Mouse (Mus musculus) B cell, adult 2 months (primary cell): ENCODE data around the gene Col1a1.
"Not testable (repeated sequence)": the region's sequence is repeated elsewhere in the genome, so short reads cannot be mapped to it uniquely, and the experiment has no call there.

ENCODE experiments used
- DNase-seq, 2 experiments: peaks; one replicate each; pipeline ENCODE4 v3.0.0; 2022

The Col1a1 gene

DNA sequence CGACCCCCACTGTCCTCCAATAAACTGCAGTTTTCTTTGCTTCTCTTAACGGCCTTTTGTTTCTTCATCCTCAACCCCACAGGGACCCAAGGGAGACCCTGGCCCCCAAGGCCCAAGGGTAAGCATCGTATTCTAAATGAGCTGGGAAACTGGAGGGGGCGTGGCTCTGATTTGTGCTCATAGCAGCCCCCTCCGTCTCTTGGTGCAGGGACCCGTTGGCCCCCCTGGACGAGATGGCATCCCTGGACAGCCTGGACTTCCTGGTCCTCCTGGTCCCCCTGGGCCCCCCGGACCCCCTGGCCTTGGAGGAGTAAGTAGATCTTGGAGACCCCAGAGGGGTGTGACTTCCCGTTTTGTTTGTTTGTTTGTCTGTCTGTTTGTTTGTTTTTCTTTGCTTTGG, 2.3 kb downstream of the Col1a1 start:
- DNase-seq, result peak in 1 of 2 experiments; percentile 2

DNA sequence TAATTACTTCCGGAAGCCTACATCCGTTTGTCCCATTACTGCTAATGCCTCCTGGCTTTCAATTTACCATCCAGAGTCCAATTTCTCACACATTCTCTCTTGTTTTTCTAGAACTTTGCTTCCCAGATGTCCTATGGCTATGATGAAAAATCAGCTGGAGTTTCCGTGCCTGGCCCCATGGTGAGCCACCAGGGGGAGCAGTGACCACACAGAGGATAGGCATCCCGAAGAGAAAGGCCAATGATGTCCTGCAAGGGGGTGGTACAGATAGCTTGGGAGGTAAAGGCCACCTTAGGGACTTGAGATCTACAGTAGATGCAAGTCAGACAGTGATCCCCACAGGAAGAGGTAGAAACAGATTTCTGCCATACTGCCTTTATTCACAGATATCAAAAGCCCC, 3.3 kb downstream of the Col1a1 start:
- DNase-seq, result peak; percentile 73 to 76

DNA sequence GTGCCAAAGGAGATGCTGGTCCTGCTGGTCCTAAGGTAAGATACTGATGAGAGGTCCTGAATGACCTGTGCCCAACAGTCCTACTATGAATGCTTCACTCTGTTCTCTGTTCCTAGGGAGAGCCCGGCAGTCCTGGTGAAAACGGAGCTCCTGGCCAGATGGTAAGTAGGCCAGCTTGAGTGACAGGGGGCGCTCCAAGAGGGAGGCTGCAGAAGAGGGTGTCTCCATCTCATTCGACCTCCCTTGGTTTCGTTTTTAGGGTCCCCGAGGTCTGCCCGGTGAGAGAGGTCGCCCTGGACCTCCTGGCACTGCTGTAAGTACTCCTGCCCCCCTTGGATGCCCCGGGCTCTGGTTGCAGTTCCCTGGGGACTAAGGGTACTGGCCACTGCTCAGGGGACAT, 5.1 kb downstream of the Col1a1 start:
- no peak for DNase-seq

DNA sequence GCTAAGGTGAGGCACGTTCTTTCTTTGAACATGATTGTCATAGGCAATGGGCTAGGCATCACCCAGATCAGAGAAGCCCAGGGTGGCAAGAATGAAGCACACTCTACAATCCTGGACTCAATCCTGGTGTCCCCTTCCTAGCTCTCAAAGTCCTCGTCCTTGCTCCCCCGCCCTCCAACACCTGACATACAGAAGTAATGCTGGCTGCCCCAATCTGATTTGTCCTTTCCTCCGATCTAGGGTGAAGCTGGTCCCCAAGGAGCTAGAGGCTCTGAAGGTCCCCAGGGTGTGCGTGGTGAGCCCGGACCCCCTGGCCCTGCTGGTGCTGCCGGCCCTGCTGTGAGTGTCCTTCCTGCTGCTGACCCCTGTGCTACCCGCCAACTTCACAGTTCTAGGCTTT, 5.8 kb downstream of the Col1a1 start:
- DNase-seq, result no peak

DNA sequence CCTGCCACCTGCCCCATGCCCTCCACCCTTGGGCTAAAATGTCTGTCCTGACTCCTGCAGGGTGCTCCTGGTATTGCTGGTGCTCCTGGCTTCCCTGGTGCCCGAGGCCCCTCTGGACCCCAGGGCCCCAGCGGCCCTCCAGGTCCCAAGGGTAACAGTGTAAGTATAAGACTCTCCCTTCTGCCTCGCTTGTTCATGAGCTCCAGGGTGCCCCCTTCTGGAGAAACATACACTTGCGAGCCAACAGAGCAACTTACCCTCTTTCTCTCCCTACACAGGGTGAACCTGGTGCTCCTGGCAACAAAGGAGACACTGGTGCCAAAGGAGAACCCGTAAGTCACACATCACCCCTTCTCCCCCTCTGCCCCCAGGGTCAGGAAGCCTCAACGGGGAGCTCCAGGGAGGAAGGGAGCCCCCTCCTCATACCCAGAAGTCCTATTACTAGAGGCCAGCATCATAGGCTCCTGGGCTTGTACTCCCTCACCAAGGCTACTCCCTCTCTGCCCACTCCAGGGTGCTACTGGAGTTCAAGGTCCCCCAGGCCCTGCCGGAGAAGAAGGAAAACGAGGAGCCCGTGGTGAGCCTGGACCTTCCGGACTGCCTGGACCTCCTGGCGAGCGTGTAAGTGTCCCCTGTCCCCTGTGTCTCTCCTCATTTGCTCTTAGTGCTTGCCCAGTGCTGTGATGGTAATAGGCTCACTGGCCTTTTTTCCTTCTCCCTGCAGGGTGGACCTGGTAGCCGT, 6.4 kb downstream of the Col1a1 start:
- DNase-seq, result peak; percentile 62 to 66

DNA sequence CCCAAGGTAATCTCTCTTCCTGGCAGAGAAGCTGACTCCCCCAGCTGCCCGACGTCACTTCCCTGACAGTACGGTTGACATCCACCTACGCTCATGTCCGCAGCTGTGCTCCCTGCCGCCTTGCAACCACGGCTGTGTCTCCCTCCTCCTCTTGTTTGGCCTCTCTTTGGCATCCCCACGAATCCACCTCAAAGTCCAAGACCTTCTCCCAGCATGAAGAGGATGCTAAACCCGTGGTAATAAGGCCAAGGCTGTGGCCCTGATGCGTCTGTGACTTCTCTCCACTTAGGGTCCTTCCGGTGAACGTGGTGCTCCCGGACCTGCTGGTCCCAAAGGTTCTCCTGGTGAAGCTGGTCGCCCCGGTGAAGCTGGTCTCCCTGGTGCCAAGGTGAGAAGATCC, 7.0 kb downstream of the Col1a1 start:
- no peak for DNase-seq

DNA sequence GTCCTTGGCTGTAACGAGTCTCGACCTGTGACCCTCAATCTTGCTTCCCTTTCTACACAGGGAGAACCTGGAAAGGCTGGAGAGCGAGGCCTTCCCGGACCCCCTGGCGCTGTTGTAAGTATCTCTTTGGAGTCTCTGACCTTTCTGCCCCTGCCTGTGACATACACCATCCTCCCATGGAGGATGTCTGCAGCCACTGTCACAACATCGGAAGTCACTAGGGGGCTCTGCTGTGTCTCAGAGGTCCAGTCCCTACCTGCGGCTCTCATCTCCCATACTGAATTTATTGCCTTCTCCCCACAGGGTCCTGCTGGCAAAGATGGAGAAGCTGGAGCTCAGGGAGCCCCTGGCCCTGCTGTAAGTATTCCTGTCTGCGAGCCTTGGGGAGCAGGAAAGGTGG, 8.3 kb downstream of the Col1a1 start:
- DNase-seq, result no peak

DNA sequence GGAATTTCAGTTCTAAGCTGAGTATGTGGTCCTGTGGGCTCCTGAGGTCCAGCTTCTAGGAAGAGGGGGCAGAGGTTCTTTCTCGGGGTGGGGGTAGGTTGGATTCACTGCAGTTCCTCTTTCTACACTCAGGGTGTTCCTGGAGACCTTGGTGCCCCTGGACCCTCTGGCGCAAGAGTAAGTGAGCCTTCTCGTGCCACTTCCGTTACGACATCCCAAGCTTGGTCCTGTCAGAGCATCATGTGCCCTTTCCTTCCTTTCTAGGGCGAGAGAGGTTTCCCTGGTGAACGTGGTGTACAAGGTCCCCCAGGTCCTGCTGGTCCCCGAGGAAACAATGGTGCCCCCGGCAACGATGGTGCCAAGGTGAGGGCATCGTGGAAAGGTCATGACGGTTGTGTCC, 9.2 kb downstream of the Col1a1 start:
- no peak for DNase-seq

DNA sequence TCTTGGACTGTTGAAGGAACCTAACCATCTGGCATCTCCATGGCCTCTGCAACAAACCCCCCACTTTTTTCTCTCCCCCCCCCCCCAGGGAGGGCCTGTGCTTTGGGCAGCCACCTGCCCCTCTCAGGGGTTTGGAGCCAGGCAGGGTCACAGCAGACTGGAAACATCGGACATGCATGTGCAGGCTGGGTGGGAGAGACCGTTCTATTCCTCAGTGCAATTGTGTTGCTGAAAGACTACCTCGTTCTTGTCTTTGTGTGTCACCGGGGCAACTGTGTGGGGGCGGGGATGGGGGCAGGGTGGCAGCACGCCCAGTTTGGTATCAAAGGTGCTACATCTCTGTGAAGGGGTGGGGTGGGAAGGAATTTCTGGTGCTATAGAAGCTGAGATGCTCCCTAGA, 16.1 kb downstream of the Col1a1 start:
- no peak for DNase-seq

DNA sequence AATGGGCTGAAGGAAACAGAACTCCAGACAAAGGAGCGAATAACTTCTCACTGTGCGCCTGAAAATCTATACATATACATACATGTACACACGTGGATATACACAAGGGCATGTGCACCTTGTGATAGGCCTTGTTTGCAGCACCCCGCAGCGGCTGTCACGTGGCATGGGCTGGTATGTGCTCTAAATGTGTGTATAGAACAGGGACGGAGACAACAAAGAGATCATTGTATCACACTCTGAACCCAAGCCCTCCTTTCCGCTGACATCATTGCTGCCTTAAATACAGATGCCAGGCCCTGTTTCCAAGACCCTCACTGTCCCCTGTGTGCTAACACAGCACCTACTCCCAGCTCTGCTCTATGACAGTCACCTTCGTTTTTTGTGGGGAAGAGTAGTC, 19.1 kb downstream of the Col1a1 start:
- DNase-seq, result no peak

DNA sequence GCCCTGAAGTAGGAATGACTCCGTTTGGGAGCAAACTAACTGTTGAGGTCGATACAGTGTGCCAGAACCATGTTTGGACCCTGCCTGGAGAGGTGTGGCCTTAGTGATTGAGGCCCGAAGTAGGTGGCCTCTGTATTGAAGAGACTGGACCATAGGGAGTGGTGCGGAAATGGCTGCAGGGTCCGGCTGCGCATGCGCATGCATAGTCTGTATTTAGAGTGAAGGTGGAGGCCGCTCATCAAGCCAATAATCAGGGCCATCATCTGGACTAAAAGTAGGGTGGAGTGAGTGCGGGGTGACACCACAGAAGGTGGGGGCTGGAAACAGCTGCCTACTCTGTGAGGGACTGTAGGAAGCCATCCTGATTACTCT, 21.7 kb downstream of the Col1a1 start:
- no peak for DNase-seq

DNA sequence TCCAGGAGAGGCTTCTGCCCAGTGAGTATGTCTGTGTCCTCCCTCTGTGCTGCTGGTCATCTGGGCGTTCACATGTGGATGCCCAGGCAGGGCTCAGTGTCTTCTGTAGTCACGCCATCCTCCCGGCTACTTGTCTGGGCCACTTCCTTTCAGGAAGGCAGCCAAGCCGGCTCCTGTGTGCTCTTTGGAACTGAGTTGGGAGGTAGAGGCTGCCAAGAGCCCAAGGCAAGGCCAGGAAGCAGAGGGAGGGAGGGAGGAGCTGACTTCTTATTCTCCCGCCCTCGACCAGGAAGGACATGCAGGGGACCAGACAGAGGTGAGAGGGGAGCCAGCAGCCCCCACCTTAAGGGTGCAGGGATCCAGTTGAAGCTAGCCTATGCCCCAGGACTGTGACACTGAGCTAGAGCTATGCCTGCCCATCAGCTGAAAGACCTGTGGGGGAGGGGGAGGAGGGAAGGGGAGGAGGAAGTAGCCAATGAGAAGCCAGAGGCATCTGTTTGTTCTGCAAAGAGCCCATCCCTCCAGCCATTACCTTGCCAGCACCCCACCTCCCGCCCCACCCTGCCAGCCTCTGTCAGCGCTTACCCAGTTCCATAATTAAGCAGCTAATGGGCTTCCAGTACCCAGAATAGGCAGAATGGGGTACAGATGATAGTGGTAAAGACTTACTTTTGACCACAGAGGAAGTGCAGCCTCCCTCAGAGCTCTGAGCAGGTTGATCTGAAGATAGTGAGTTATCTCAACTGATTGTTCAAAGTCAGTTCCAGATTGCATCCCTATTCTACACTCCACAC, 22.2 kb downstream of the Col1a1 start:
- no peak for DNase-seq

DNA sequence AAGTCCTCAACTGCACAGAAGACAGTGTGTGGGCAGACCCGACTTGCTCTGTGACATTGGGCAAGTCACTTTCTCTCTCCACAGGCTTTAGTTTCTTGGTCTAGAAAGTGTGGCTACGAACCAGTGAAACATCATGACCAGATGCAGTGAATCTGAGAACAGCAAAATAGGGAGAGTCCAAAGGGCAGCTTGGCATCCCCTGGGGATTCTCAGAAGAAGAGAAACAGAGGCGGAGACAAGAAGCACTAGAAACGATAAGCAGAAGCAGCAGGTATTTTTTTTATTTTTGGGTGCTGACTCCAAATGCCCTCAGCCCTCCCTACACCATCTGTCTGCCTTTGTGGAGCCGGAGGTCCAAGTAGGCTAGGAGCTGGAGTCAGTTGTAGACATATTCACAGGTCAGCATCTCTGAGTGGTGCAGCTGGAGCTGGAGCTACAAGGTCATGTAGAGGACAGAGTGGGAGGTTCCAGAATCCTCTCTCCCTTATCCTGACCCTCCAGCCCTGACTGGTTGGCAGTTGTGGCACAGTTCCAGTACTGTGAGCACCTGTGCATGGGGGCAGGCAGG, 26.6 kb downstream of the Col1a1 start:
- DNase-seq, result no peak

DNA sequence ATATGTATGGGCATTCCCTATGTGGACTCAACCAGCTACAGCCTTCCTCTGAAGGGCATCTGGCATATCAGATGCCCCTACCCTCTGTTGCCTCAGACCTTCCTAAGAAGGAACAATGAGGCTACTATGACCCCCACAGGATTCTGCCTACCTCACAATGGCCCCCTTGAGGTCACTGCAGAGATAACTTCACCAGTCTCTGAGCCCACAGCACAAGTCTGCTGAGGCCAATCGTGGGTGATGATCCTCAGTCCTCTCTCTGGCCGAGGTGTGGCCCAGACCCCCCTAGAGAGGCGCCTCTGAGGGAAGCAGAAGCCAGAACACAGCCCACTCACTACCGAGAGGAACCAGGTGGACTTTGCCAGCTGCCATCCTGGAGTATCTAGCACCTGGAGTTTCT, 31.4 kb downstream of the Col1a1 start, which contains the start of gene Hils1:
Gene Hils1 (plus strand): TSS at position 175 of the 400 bp plus-strand sequence.
- no peak for DNase-seq

DNA sequence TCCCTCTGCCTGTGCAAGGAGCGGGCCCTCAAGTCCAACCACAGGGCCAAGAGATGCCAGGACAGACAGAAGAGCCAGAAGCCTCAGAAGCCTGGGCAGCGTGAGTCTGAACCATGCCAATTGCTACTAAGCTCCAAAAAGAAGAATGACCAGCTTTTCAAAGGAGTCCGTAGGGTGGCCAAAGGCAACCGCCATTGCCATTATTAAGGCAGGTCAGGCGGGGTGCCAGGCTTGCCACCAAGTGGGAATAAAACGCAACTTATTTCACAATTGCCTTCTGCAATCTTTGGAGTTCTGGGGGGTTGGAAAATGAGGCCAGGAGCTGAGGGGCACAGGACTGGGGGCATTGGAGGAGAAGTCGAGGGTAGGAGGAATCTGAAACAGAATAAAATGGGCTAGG, 32.2 kb downstream of the Col1a1 start:
- DNase-seq, result no peak

DNA sequence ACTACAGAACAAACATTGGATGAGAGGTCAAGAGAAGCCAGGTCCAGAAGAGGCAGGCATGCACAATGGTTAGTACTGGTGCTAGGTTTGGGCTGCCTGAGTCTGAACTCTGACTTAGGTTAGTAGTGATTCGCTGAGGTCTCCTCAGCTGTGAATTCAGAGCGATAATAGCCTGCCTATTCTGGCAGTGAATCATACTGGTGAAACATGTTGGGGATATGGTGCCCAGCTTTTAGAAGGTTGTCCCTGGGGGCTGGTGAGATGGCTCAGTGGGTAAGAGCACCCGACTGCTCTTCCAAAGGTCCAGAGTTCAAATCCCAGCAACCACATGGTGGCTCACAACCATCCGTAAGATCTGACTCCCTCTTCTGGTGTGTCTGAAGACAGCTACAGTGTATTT, 33.7 kb downstream of the Col1a1 start:
- not testable (repeated sequence) for DNase-seq

DNA sequence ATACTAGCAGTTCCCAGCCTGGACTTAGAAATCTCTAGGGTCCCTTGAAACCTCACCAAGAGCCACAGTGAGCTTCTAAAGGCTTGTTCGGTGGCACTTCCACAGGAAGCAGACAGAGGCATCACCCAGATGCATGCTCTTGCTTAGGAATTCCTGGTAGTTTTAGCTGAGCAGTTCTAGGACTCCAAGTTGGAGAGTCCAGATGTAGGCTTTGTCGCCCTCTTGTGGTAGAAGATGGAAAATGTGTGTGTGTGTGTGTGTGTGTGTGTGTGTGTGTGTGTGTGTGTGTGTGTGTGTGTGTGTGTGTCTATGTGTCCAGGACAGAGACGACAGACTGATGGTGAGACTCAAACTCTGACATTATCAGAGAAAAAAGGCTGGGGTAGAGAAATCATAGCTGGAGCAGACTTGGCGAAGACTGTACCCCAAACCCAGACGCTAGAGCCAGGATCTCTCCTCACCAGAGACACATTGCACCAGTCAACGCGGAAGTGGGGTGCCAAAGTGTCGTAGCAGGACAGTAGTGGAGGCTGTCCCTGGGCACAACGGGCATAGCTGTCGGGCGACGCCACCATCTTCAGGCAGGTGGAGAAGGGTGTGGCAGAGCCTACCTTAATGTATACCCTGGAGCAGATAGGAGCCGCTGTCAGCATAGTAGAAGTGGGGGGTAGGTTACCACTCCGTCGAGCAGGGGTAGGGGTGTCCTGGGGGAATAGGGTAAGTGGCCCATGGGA, 34.4 kb downstream of the Col1a1 start:
- peak; percentile 65 to 66 for DNase-seq

DNA sequence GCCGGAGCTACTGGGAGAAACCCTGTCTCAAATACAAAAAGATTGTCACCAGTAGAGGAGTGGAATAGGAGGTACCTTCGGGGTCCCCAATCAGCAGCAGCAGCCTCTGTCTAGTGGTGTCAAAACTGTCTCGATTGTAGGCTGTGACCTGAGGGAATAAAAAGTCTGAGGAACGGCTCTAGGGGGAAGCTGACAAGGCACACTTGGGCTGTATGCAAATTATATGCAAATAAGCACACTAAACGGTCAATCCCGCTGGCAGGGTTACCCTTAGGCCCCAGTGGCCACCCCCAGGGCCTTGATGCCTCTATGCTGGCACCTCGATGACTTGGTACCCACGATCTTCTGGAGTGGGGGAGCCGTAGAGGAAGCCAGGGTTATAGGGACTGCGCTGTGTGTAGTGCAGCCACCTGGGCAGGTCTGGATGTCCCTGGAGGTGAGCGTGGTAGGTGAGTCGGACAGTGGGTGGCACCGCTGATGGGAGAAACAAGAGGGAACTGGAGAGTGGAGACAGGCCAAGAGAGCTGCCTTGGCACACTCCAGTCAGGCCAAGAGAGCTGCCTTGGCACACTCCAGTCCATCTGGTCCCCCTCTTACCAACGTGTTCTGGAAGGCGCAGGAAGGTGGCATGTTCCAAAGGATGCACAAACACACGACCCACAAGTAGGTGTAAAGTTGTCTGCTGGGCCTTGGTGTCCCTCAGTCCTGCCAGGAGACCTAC, 36.0 kb downstream of the Col1a1 start:
- DNase-seq, result peak in 1 of 2 experiments; percentile 5

DNA sequence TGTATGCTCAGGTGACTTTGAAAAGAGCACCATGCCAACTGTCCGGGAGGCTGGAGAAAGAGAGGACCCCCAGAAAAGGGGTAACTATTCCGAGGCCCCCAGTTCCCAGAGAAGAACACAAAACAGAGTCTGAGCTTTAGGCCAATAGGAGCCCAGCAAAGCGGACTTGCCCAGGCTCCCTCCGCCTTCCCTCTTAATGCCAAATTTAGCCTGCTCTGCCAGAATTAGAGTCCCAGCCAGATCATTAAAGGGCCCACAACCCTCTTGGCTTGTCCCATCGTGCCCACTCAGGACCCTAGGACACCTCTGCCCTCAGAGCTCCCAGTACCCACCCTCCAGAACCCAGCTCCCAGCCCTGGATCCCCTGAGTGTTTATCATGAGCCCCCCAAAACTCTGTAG, 36.9 kb downstream of the Col1a1 start:
- DNase-seq, result no peak

DNA sequence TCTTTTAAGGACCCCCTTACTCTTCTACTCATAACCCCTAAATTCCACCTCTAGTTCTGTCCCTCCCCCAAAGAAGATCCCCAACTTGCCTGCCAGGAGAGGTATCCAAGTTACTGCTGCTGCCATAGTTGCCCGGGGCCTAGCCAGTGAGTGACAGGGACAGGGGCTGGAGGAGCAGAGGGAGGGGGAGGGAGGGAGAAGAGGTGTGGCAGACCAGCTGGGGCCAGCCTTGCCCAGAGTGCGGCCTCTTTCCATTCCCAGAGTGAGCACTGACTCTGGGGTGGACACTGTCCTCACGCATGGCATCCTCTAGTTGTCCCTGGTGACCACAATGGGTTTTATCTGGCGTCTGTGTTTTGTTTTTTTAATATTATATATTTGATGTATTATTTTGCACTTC, 37.3 kb downstream of the Col1a1 start:
- DNase-seq, result no peak

DNA sequence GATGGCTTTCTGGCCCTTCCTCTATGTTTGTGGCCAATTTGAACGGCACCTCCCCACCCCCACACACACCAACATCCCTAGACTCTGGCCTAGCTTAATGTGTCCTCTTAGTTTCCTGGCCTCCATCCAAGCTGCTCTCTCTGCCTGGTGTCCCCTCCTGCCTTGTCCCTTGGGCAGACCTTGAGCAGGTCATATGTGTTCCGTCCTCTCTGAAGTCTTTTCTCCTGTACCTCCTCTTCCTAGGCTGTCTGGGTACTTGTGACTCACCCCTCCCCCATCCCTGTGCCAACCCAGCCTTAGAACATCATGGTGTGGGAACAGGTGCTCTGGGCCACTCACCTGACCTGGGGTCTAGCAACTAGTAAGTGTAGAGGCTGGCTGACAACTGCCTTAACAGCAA, 38.9 kb downstream of the Col1a1 start:
- no peak for DNase-seq

DNA sequence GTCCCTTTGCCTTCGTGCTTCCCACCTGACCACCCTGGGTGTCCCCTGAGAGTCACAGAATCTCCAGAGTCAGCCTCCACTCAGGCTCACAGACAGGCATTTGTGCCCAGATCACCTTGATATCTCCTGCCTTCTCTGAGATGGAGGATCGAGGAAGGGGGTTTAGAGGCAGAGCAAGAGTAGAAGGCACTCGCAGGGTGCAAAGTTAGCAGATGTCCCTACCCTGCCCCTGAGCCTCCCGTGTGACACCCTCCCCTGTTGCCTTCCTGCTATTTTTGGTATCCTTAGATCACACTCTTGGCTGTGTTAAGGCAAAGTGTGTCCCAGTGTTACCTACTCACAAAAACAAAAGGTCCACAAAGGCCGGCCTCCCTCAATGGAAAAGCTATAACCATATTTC, 40.2 kb downstream of the Col1a1 start, which contains the start of gene Sgca:
Gene Sgca (minus strand): TSS at position 129 of the 400 bp plus-strand sequence.
- no peak for DNase-seq
